21 mouse cellular contexts compared by ENCODE assay signal in genomic region chr1:130276885-130277284, GRCm38 (mm10).
A peak's percentile ranks its signal among the peaks of the same experiment; 100 is the strongest.
DNase-seq lines count a peak whose midpoint lies in the region; ATAC-seq and TF ChIP-seq lines count a peak whose summit lies in the region.
"Had no signal": no experiment of that assay in that cellular context is flagged by ENCODE, and none has a peak within 500 bp of the region (broad histone marks: within the 10 kb centered on the region; RNA-seq: fewer than 3 reads in every experiment).

No protein-coding gene starts in this region.

- peaks cover 0 to 34% of the 10 kb centered on the region in 2 experiments; a peak in 2 of 4 replicates for H3K36me3 ChIP-seq in MEL (ENCODE audit: control insufficient read depth in 1 of 2, insufficient read depth in 2 of 2, low read length in 2 of 2)
- no peaks in the 10 kb centered on the region for H3K36me3 ChIP-seq in liver, embryonic 14.5 days (replicated peaks; ENCODE audit: control insufficient read depth, insufficient read depth, low read depth)
- no peaks in the 10 kb centered on the region for H3K36me3 ChIP-seq in forebrain, postnatal 0 days (ENCODE audit: insufficient read depth)
- H3K36me3 ChIP-seq: embryonic facial prominence, embryonic 13.5 days; heart, embryonic 13.5 days; hindbrain, embryonic 12.5 days had no signal

- peak; percentile 82 for ATAC-seq in liver, embryonic 14.5 days (ENCODE audit: insufficient read depth)
- peak; percentile 25; the same call in 1 of the 2 replicates for ATAC-seq in megakaryocyte, adult 5-6 weeks (ENCODE audit: poor library complexity, severe bottlenecking)
- ATAC-seq in forebrain, postnatal 0 days, result no peak
- ATAC-seq: forebrain, embryonic 13.5 days; hindbrain, embryonic 16.5 days had no signal

- no peaks in the 10 kb centered on the region for H3K79me2 ChIP-seq in MEL (ENCODE audit: control insufficient read depth, insufficient read depth, low read length, poor library complexity)

- no peak for TF ChIP-seq POLR2A in MEL (IDR thresholded peaks at IDR 0.05; ENCODE audit: control insufficient read depth in 1 of 2, insufficient read depth in 1 of 2, low read depth in 1 of 2, low read length in 2 of 2, poor library complexity in 1 of 2)

- no peaks in the 10 kb centered on the region for H3K9me3 ChIP-seq in MEL (replicated peaks; ENCODE audit: insufficient read depth, low read length)
- H3K9me3 ChIP-seq in liver, embryonic 14.5 days (ENCODE audit: control insufficient read depth, low read length), result no peaks in the 10 kb centered on the region
- H3K9me3 ChIP-seq in forebrain, postnatal 0 days (ENCODE audit: low read length), result no peaks in the 10 kb centered on the region
- H3K9me3 ChIP-seq: embryonic facial prominence, embryonic 13.5 days had no signal

- 11% methylated on average over 3 of the region's 3 CpGs for WGBS in liver, embryonic 14.5 days (ENCODE audit: insufficient replicate concordance)
- WGBS in forebrain, postnatal 0 days, result 79% methylated on average over 3 of the region's 3 CpGs

- no peaks in the 10 kb centered on the region for H3K27me3 ChIP-seq in MEL (ENCODE audit: control insufficient read depth in 1 of 2, insufficient read depth in 2 of 2, low read length in 2 of 2)
- H3K27me3 ChIP-seq in liver, embryonic 14.5 days (ENCODE audit: control insufficient read depth, insufficient read depth, low read length), result no peaks in the 10 kb centered on the region
- no peaks in the 10 kb centered on the region for H3K27me3 ChIP-seq in forebrain, postnatal 0 days (ENCODE audit: insufficient read depth, low read length)
- H3K27me3 ChIP-seq: CH12.LX; embryonic facial prominence, embryonic 13.5 days; forebrain, embryonic 13.5 days; heart, embryonic 13.5 days; hindbrain, embryonic 12.5 days had no signal

- TF ChIP-seq CTCF in MEL (IDR thresholded peaks at IDR 0.05 in 2 of 3, conservative IDR thresholded peaks at IDR 0.05 in 1 of 3; ENCODE audit: control insufficient read depth in 1 of 3, insufficient read depth in 1 of 3, low read depth in 2 of 3, low read length in 3 of 3, poor library complexity in 1 of 3, severe bottlenecking in 1 of 3), result no peak
- no peak for TF ChIP-seq CTCF in liver, embryonic 14.5 days (IDR thresholded peaks at IDR 0.05; ENCODE audit: low read depth)
- no peak for TF ChIP-seq CTCF in forebrain, postnatal 0 days (IDR thresholded peaks at IDR 0.05; ENCODE audit: low read depth)

- TF ChIP-seq EP300 in MEL (IDR thresholded peaks at IDR 0.05; ENCODE audit: low read depth in 1 of 2, low read length in 2 of 2), result peak; percentile 53 to 62; a peak in 1 of 4 replicates
- peak; percentile 37; the same call in 1 of the 2 replicates for TF ChIP-seq EP300 in liver, embryonic 14.5 days (IDR thresholded peaks at IDR 0.05; ENCODE audit: low read depth)

- no peak for TF ChIP-seq RAD21 in MEL (IDR thresholded peaks at IDR 0.05; ENCODE audit: low read depth, low read length)

- peaks cover 8 to 25% of the 10 kb centered on the region in 2 experiments for H3K4me1 ChIP-seq in MEL (ENCODE audit: control insufficient read depth in 1 of 2, insufficient read depth in 2 of 2, low read length in 2 of 2)
- peaks cover 10 to 24% of the 10 kb centered on the region in 2 experiments for H3K4me1 ChIP-seq in liver, embryonic 14.5 days (replicated peaks; ENCODE audit: control insufficient read depth in 2 of 2, insufficient read depth in 2 of 2, low read length in 1 of 2)
- H3K4me1 ChIP-seq in forebrain, postnatal 0 days (ENCODE audit: insufficient read depth), result no peaks in the 10 kb centered on the region
- H3K4me1 ChIP-seq: embryonic facial prominence, embryonic 13.5 days; forebrain, embryonic 13.5 days; hindbrain, embryonic 12.5 days had no signal

- no peak overlapping the region for H3K4me2 ChIP-seq in liver, embryonic 14.5 days (ENCODE audit: low read depth)
- H3K4me2 ChIP-seq in forebrain, postnatal 0 days (ENCODE audit: low read depth), result no peak overlapping the region
- H3K4me2 ChIP-seq: embryonic facial prominence, embryonic 13.5 days; forebrain, embryonic 13.5 days; heart, embryonic 13.5 days; hindbrain, embryonic 12.5 days had no signal

- H3K9ac ChIP-seq in MEL (ENCODE audit: control insufficient read depth, low read depth, low read length, poor library complexity, severe bottlenecking), result no peak overlapping the region
- H3K9ac ChIP-seq in liver, embryonic 14.5 days (replicated peaks), result no peak overlapping the region
- H3K9ac ChIP-seq in forebrain, postnatal 0 days, result no peak overlapping the region
- H3K9ac ChIP-seq: embryonic facial prominence, embryonic 13.5 days; forebrain, embryonic 13.5 days; heart, embryonic 13.5 days; hindbrain, embryonic 12.5 days had no signal

- H3K4me3 ChIP-seq in MEL (ENCODE audit: control insufficient read depth in 1 of 2, insufficient read depth in 1 of 2, low read depth in 2 of 2, low read length in 2 of 2), result no peak overlapping the region
- H3K4me3 ChIP-seq in liver, embryonic 14.5 days (ENCODE audit: insufficient read depth in 1 of 2, low read depth in 2 of 2, low read length in 2 of 2), result no peak overlapping the region
- H3K4me3 ChIP-seq in forebrain, postnatal 0 days (ENCODE audit: low read depth, low read length), result no peak overlapping the region
- H3K4me3 ChIP-seq: embryonic facial prominence, embryonic 13.5 days; forebrain, embryonic 13.5 days; gastrocnemius, adult 2 months; heart, embryonic 13.5 days; hindbrain, embryonic 12.5 days had no signal

- peak; percentile 59 for DNase-seq in MEL (ENCODE audit: low read depth, low spot score)
- peak; percentile 49 for DNase-seq in liver
- no peak for DNase-seq in liver, embryonic 14.5 days (ENCODE audit: low read depth in 3 of 3, low spot score in 3 of 3)
- DNase-seq in layer of hippocampus, adult 8-10 months (ENCODE audit: low spot score in 2 of 2), result no peak
- no peak for DNase-seq in cerebellum, adult 9-10 months
- DNase-seq in heart, adult 8-10 months (ENCODE audit: low spot score), result no peak
- no peak for DNase-seq in forebrain, postnatal 0 days
- DNase-seq: adrenal gland, postnatal 10 days; cerebellum, adult 11 months; cerebellum, adult 8-10 months; cerebellum, postnatal 25 days; gastrocnemius, adult 2 months; gastrocnemius, postnatal 25 days; heart, postnatal 4 days had no signal

- peak overlapping the region; percentile 39 for H3K27ac ChIP-seq in MEL (ENCODE audit: control insufficient read depth, low read depth, low read length)
- H3K27ac ChIP-seq in liver, embryonic 14.5 days, result no peak overlapping the region
- no peak overlapping the region for H3K27ac ChIP-seq in forebrain, postnatal 0 days (ENCODE audit: low read depth, low read length)
- H3K27ac ChIP-seq: embryonic facial prominence, embryonic 13.5 days; forebrain, embryonic 13.5 days; gastrocnemius, adult 2 months; heart, embryonic 13.5 days; hindbrain, embryonic 12.5 days had no signal

TF ChIP-seq in MEL, 35 proteins besides CTCF, POLR2A, EP300 and RAD21:
- TF ChIP-seq USF2 (IDR thresholded peaks at IDR 0.05; ENCODE audit: borderline replicate concordance in 1 of 2, insufficient read depth in 1 of 2, low read depth in 1 of 2, low read length in 2 of 2) (no peak), GATA1 (IDR thresholded peaks at IDR 0.05; ENCODE audit: low read depth, low read length) (peak; percentile 52; the same call in 1 of the 2 replicates), POLR2AphosphoS5 (IDR thresholded peaks at IDR 0.05; ENCODE audit: borderline replicate concordance, low read depth, low read length) (no peak), CHD1 (IDR thresholded peaks at IDR 0.05; ENCODE audit: low read depth, low read length) (no peak), ZC3H11A (IDR thresholded peaks at IDR 0.05; ENCODE audit: low read depth, low read length) (no peak), POLR2AphosphoS2 (IDR thresholded peaks at IDR 0.05; ENCODE audit: low read length) (no peak), KAT2A (conservative IDR thresholded peaks at IDR 0.05; ENCODE audit: low read depth, low read length) (no peak), E2F4 (IDR thresholded peaks at IDR 0.05; ENCODE audit: borderline replicate concordance, low read depth, low read length) (no peak), SMC3 (IDR thresholded peaks at IDR 0.05; ENCODE audit: low read depth, low read length) (no peak), RCOR1 (IDR thresholded peaks at IDR 0.05; ENCODE audit: low read depth, low read length) (0 out of 2 replicates have a peak, but pooled peaks have one; percentile 33), TCF12 (IDR thresholded peaks at IDR 0.05; ENCODE audit: low read depth, low read length) (peak; percentile 73), NRF1 (IDR thresholded peaks at IDR 0.05; ENCODE audit: insufficient read depth, low read depth, low read length, poor library complexity, severe bottlenecking) (no peak), CHD2 (IDR thresholded peaks at IDR 0.05; ENCODE audit: low read length) (no peak), GABPA (IDR thresholded peaks at IDR 0.05; ENCODE audit: low read depth, low read length) (no peak), ZMIZ1 (IDR thresholded peaks at IDR 0.05; ENCODE audit: low read depth, low read length) (no peak), MAX (IDR thresholded peaks at IDR 0.05; ENCODE audit: low read length) (no peak), MYC (IDR thresholded peaks at IDR 0.05; ENCODE audit: low read depth, low read length) (no peak), MAFK (IDR thresholded peaks at IDR 0.05; ENCODE audit: borderline replicate concordance, low read depth, low read length) (no peak), MEF2A (IDR thresholded peaks at IDR 0.05; ENCODE audit: extremely low read depth, insufficient replicate concordance, low read depth, low read length, poor library complexity, severe bottlenecking) (no peak), BHLHE40 (IDR thresholded peaks at IDR 0.05; ENCODE audit: borderline replicate concordance, low read depth, low read length) (no peak), ZKSCAN1 (IDR thresholded peaks at IDR 0.05; ENCODE audit: low read depth, low read length) (no peak), ZNF384 (IDR thresholded peaks at IDR 0.05; ENCODE audit: low read depth, low read length) (no peak), SIN3A (IDR thresholded peaks at IDR 0.05; ENCODE audit: low read length) (no peak; the same call in 1 of the 2 replicates), UBTF (IDR thresholded peaks at IDR 0.05; ENCODE audit: borderline replicate concordance, insufficient read depth, low read depth, low read length) (no peak), MAZ (IDR thresholded peaks at IDR 0.05; ENCODE audit: low read depth, low read length) (no peak), NELFE (IDR thresholded peaks at IDR 0.05; ENCODE audit: low read depth, low read length) (no peak), MXI1 (IDR thresholded peaks at IDR 0.05; ENCODE audit: low read depth, low read length) (no peak), TAL1 (IDR thresholded peaks at IDR 0.05; ENCODE audit: low read length) (peak; percentile 20; the same call in 1 of the 2 replicates), HCFC1 (IDR thresholded peaks at IDR 0.05; ENCODE audit: low read depth, low read length) (no peak), ETS1 (IDR thresholded peaks at IDR 0.05; ENCODE audit: low read depth, low read length) (peak; percentile 81), USF1 (IDR thresholded peaks at IDR 0.05; ENCODE audit: low read depth, low read length) (no peak)
TF ChIP-seq in MEL: peak in this region for 5.

Comparison
In these comparisons a context has a peak if more than half of its experiments do, and no peak if none do; other contexts are left out.
1. DNase-seq: peak in MEL (single experiment) and liver (single experiment); none in liver, embryonic 14.5 days (0 of 3), layer of hippocampus, adult 8-10 months (0 of 2), cerebellum, adult 9-10 months (single experiment), heart, adult 8-10 months (single experiment) and forebrain, postnatal 0 days (single experiment).